Comparison of ENCODE assay signal across 11 mouse cellular contexts in the genomic region with DNA sequence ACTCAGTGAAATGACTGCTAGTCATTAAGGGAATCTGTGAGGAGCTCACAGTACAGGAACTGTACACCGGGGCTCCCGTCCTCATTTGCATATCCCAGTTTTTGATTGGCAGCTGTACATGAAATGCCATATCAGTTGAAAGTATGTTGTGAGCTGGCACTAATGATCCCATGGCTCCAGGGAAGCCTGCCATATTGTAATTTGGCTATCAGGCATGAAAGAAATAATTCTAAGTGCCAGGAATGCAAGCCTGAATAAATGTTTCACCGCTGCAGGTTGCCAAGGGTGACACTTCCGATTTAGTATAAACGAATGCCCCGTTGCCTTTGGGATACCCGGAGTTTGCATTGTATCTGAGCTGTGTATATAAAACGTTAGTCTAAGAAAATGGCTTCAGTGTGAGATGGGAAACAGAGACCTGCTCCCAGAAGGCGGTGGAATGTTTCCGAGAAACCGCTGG.
A peak's percentile ranks its signal among the peaks of the same experiment; 100 is the strongest.
DNase-seq lines count a peak whose midpoint lies in the region; ATAC-seq and TF ChIP-seq lines count a peak whose summit lies in the region.
"Had no signal": no experiment of that assay in that cellular context is flagged by ENCODE, and none has a peak within 500 bp of the region (broad histone marks: within the 10 kb centered on the region; RNA-seq: fewer than 3 reads in every experiment).

No protein-coding gene starts in this region.

- ATAC-seq in heart, embryonic 15.5 days (replicated peaks; ENCODE audit: insufficient number of reproducible peaks, insufficient read depth, low FRiP score, low read depth) = no peak
- ATAC-seq in forebrain, embryonic 15.5 days (replicated peaks) = peak; percentile 76
- ATAC-seq in limb, embryonic 15.5 days (ENCODE audit: insufficient number of reproducible peaks, low FRiP score, low TSS enrichment, low read depth) = no peak
- no peak for ATAC-seq in megakaryocyte, adult 5-6 weeks (ENCODE audit: poor library complexity, severe bottlenecking)

- no peak for TF ChIP-seq CTCF in heart, adult 2 months (IDR thresholded peaks at IDR 0.05)

- H3K79me2 ChIP-seq in heart, adult 2 months (replicated peaks; ENCODE audit: control insufficient read depth, insufficient read depth, low read length) = no peaks in the 10 kb centered on the region

- no peak for TF ChIP-seq EP300 in heart, adult 2 months (IDR thresholded peaks at IDR 0.05; ENCODE audit: insufficient read depth, low read depth, low read length)

- 0 out of 2 replicates have a peak, but pooled peaks cover 5% of the 10 kb centered on the region for H3K27me3 ChIP-seq in heart, embryonic 15.5 days
- H3K27me3 ChIP-seq in heart, adult 2 months (ENCODE audit: control insufficient read depth, insufficient read depth, low read length) = no peaks in the 10 kb centered on the region
- no peaks in the 10 kb centered on the region for H3K27me3 ChIP-seq in forebrain, embryonic 15.5 days
- no peaks in the 10 kb centered on the region for H3K27me3 ChIP-seq in limb, embryonic 15.5 days

- intact Hi-C loops in heart, adult 2 months (cut with DNase I) = no loop called here

- H3K4me2 ChIP-seq in heart, embryonic 15.5 days = peak overlapping the region; percentile 5; the same call in 1 of the 2 replicates
- H3K4me2 ChIP-seq in forebrain, embryonic 15.5 days (replicated peaks) = peak overlapping the region; percentile 22
- no peak overlapping the region for H3K4me2 ChIP-seq in limb, embryonic 15.5 days
- H3K4me2 ChIP-seq: heart, embryonic 11.5 days had no signal

- no peak overlapping the region for H3K27ac ChIP-seq in heart, embryonic 15.5 days
- no peak overlapping the region for H3K27ac ChIP-seq in heart, adult 2 months
- H3K27ac ChIP-seq in forebrain, embryonic 15.5 days (replicated peaks) = peak overlapping the region; percentile 63; the same call in 1 of the 2 replicates
- H3K27ac ChIP-seq in limb, embryonic 15.5 days = peak overlapping the region; percentile 65

- no peak overlapping the region for H3K4me3 ChIP-seq in heart, embryonic 15.5 days
- no peak overlapping the region for H3K4me3 ChIP-seq in heart, adult 2 months
- H3K4me3 ChIP-seq in forebrain, embryonic 15.5 days = no peak overlapping the region
- H3K4me3 ChIP-seq in limb, embryonic 15.5 days = no peak overlapping the region

- H3K4me1 ChIP-seq in heart, embryonic 15.5 days (replicated peaks) = peaks cover 21% of the 10 kb centered on the region
- H3K4me1 ChIP-seq in heart, adult 2 months (ENCODE audit: control insufficient read depth, insufficient read depth, low read length) = no peaks in the 10 kb centered on the region; the same call in 1 of the 2 replicates
- H3K4me1 ChIP-seq in forebrain, embryonic 15.5 days = peaks cover 50% of the 10 kb centered on the region
- peaks cover 46% of the 10 kb centered on the region for H3K4me1 ChIP-seq in limb, embryonic 15.5 days

- no peak for DNase-seq in heart, adult 2 months
- peak; percentile 9 for DNase-seq in ZHBTc4 (ENCODE audit: low read depth, low spot score)
- no peak for DNase-seq in right cerebral cortex, adult 18-20 months
- DNase-seq in lung, adult 18-20 months = no peak
- DNase-seq: right cerebral cortex, postnatal 14 days; thymus, adult 18-20 months had no signal

- H3K36me3 ChIP-seq in heart, embryonic 15.5 days = no peaks in the 10 kb centered on the region
- no peaks in the 10 kb centered on the region for H3K36me3 ChIP-seq in heart, adult 2 months (ENCODE audit: control insufficient read depth, insufficient read depth, low read length)
- no peaks in the 10 kb centered on the region for H3K36me3 ChIP-seq in forebrain, embryonic 15.5 days
- H3K36me3 ChIP-seq in limb, embryonic 15.5 days = no peaks in the 10 kb centered on the region

- H3K9me3 ChIP-seq in heart, embryonic 15.5 days (replicated peaks) = no peaks in the 10 kb centered on the region
- no peaks in the 10 kb centered on the region for H3K9me3 ChIP-seq in forebrain, embryonic 15.5 days
- no peaks in the 10 kb centered on the region for H3K9me3 ChIP-seq in limb, embryonic 15.5 days

- TF ChIP-seq POLR2A in heart, adult 2 months (IDR thresholded peaks at IDR 0.05; ENCODE audit: insufficient read depth, low read depth, low read length) = no peak

- no peak overlapping the region for H3K9ac ChIP-seq in heart, embryonic 15.5 days
- no peak overlapping the region for H3K9ac ChIP-seq in heart, adult 2 months (ENCODE audit: low read depth, low read length)
- H3K9ac ChIP-seq in forebrain, embryonic 15.5 days (replicated peaks) = no peak overlapping the region
- no peak overlapping the region for H3K9ac ChIP-seq in limb, embryonic 15.5 days

- WGBS in heart, embryonic 15.5 days = 60% methylated on average over 11 of the region's 11 CpGs
- 58% methylated on average over 11 of the region's 11 CpGs for WGBS in heart, adult 2 months
- WGBS in forebrain, embryonic 15.5 days = 4% methylated on average over 11 of the region's 11 CpGs
- WGBS in limb, embryonic 15.5 days = 25% methylated on average over 11 of the region's 11 CpGs

Comparison
In these comparisons a context has a peak if more than half of its experiments do, and no peak if none do; other contexts are left out.
1. H3K27ac ChIP-seq: peak in forebrain, embryonic 15.5 days (single experiment) and limb, embryonic 15.5 days (single experiment); none in heart, embryonic 15.5 days (single experiment) and heart, adult 2 months (single experiment).